Mouse (Mus musculus) myocyte (in vitro differentiated cells): ENCODE data around the gene Sptlc3. TPM values are rescaled to one million over a fixed set of nuclear protein-coding genes. Genes with fewer than 3 reads are reported as not detected.

ENCODE experiments used
- H3K27me3 ChIP-seq: one replicate; pipeline ENCODE4 v1.6.1; 2011; ENCODE audit not compliant: control insufficient read depth, insufficient read depth, insufficient read length
- H3K36me3 ChIP-seq: one replicate; pipeline ENCODE4 v1.6.1; 2011; ENCODE audit not compliant: control insufficient read depth, insufficient read depth
- H3K4me2 ChIP-seq: one replicate; pipeline ENCODE4 v1.6.1; 2011; ENCODE audit warnings: low read depth, control low read depth
- H3K4me3 ChIP-seq: one replicate; pipeline ENCODE4 v1.5.1; 2011; ENCODE audit warnings: mild to moderate bottlenecking, control low read depth, moderate library complexity
- H3K79me2 ChIP-seq: one replicate; pipeline ENCODE4 v1.6.1; 2011; ENCODE audit not compliant: control insufficient read depth, insufficient read depth
- H3ac ChIP-seq: one replicate; pipeline ENCODE4 v1.6.1; 2011; ENCODE audit not compliant: control insufficient read depth, insufficient read length
- CEBPB ChIP-seq: IDR thresholded peaks from 2 replicates; pipeline ENCODE4 v1.6.1; 2011; ENCODE audit warnings: mild to moderate bottlenecking, moderate library complexity; ENCODE audit not compliant: poor library complexity, insufficient read depth, severe bottlenecking
- E2F4 ChIP-seq: IDR thresholded peaks from one replicate; pipeline ENCODE4 v1.6.1; 2011; ENCODE audit warnings: mild to moderate bottlenecking, control low read depth, moderate library complexity; ENCODE audit not compliant: insufficient read depth
- MAX ChIP-seq: IDR thresholded peaks from one replicate; pipeline ENCODE4 v1.6.1; 2011; ENCODE audit warnings: low read depth, mild to moderate bottlenecking, control low read depth
- MYOD1 ChIP-seq, 3 experiments: IDR thresholded peaks; one replicate each; pipeline ENCODE4 v1.6.1; 2011; ENCODE audit warnings: control low read depth in 2 of 3, low read depth in 2 of 3, mild to moderate bottlenecking in 2 of 3, moderate library complexity in 1 of 3; ENCODE audit not compliant: insufficient read length in 2 of 3, control insufficient read depth in 1 of 3
- MYOG ChIP-seq, 3 experiments: IDR thresholded peaks; one replicate each; pipeline ENCODE4 v1.6.1; 2011; ENCODE audit warnings: control low read depth in 2 of 3, low read depth in 2 of 3, mild to moderate bottlenecking in 2 of 3; ENCODE audit not compliant: insufficient read length in 2 of 3, control insufficient read depth in 1 of 3, insufficient read depth in 1 of 3
- POLR2A ChIP-seq: IDR thresholded peaks from one replicate; pipeline ENCODE4 v1.6.1; 2011; ENCODE audit warnings: low read depth, mild to moderate bottlenecking, control low read depth, moderate library complexity; ENCODE audit not compliant: insufficient read length
- POLR2AphosphoS2 ChIP-seq: IDR thresholded peaks from one replicate; pipeline ENCODE4 v1.6.1; 2011; ENCODE audit warnings: low read depth, control low read depth; ENCODE audit not compliant: insufficient read length
- REST ChIP-seq: IDR thresholded peaks from one replicate; pipeline ENCODE4 v1.6.1; 2011; ENCODE audit warnings: mild to moderate bottlenecking, control low read depth, moderate library complexity; ENCODE audit not compliant: insufficient read depth, insufficient read length
- SRF ChIP-seq: IDR thresholded peaks from one replicate; pipeline ENCODE4 v1.6.1; 2011; ENCODE audit warnings: low read depth; ENCODE audit not compliant: control insufficient read depth, insufficient read length
- TCF12 ChIP-seq: IDR thresholded peaks from one replicate; pipeline ENCODE4 v1.6.1; 2011; ENCODE audit warnings: mild to moderate bottlenecking, control low read depth; ENCODE audit not compliant: poor library complexity, insufficient read depth, severe bottlenecking
- TCF3 ChIP-seq: IDR thresholded peaks from one replicate; pipeline ENCODE4 v1.6.1; 2011; ENCODE audit warnings: low read depth, control low read depth; ENCODE audit not compliant: insufficient read length
- USF1 ChIP-seq: IDR thresholded peaks from one replicate; pipeline ENCODE4 v1.6.1; 2011; ENCODE audit warnings: low read depth, mild to moderate bottlenecking, control low read depth, moderate library complexity
- polyA plus RNA-seq: library from polyadenylated mRNA; unstranded; fragments of >200 nt; fragmentation: generic; extraction: Trizol; gene quantifications from one replicate; pipeline ENCODE4 v1.2.1, GENCODE M21; 2012; ENCODE audit warnings: missing spikeins

The Sptlc3 gene
- polyA plus RNA-seq, 1 experiment: not detected

- Histone ChIP-seq H3K4me3 (no peak overlapping the region), H3K27me3 (no peaks in the 10 kb centered on the region), H3K36me3 (no peaks in the 10 kb centered on the region), H3ac (no peak overlapping the region), H3K79me2 (no peaks in the 10 kb centered on the region), H3K4me2 (no peak overlapping the region)
- no peak for TF ChIP-seq POLR2A
- TF ChIP-seq TCF12: no peak
- TF ChIP-seq REST: no peak
- TF ChIP-seq E2F4: no peak
- no peak for TF ChIP-seq POLR2AphosphoS2
- no peak for TF ChIP-seq TCF3
- TF ChIP-seq MYOD1 (IDR thresholded peaks at IDR 0.05; ENCODE audit: control insufficient read depth in 1 of 3, insufficient read length in 2 of 3, low read depth in 2 of 3): no peak
- no peak for TF ChIP-seq MAX
- no peak for TF ChIP-seq MYOG (IDR thresholded peaks at IDR 0.05; ENCODE audit: control insufficient read depth in 1 of 3, insufficient read depth in 1 of 3, insufficient read length in 2 of 3, low read depth in 2 of 3)
- TF ChIP-seq USF1: no peak
- no peak for TF ChIP-seq CEBPB
- TF ChIP-seq SRF: no peak
Observed at GRCm38 (mm10) chr2:139561966-139562505, 68.3 kb downstream of the Sptlc3 start.

- TF ChIP-seq SRF (no peak), REST (no peak)
Observed at GRCm38 (mm10) chr2:139579280-139579679, 85.6 kb downstream of the Sptlc3 start.

DNA sequence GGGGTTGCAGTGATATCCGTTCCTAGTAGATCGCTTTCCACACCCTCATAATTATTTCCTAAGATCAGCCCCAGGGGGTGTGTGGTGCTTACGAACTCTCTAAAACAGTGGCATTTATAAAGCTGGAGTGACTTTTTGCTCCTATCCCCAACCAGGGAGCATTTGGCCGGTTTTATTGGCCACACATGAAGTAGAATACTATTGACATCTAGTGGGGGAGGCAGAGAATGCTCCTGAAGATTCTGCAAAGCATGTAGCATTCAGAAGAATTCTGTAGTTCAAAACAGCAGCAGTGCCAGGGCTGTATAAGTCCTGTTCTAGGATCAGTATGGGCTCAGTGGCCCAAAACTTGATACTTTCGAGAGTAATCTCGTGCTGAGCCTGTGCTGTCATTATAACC, 89.1 kb downstream of the Sptlc3 start:
- no peak overlapping the region for H3ac ChIP-seq
- no peaks in the 10 kb centered on the region for H3K79me2 ChIP-seq
- no peak overlapping the region for H3K4me3 ChIP-seq
- TF ChIP-seq REST (no peak), MYOD1 (IDR thresholded peaks at IDR 0.05; ENCODE audit: control insufficient read depth in 1 of 3, insufficient read length in 2 of 3, low read depth in 2 of 3) (no peak), USF1 (no peak), SRF (no peak), E2F4 (no peak), MAX (no peak), CEBPB (no peak), MYOG (IDR thresholded peaks at IDR 0.05; ENCODE audit: control insufficient read depth in 1 of 3, insufficient read depth in 1 of 3, insufficient read length in 2 of 3, low read depth in 2 of 3) (no peak), TCF3 (no peak)
- H3K4me2 ChIP-seq: no peak overlapping the region
- H3K36me3 ChIP-seq: no peaks in the 10 kb centered on the region
- no peaks in the 10 kb centered on the region for H3K27me3 ChIP-seq

More at GRCm38 (mm10) chr2:139579280-139579679, 85.6 kb downstream of the Sptlc3 start:
- H3K27me3 ChIP-seq: no peaks in the 10 kb centered on the region
- no peak overlapping the region for H3K4me3 ChIP-seq
- no peaks in the 10 kb centered on the region for H3K36me3 ChIP-seq
- H3K4me2 ChIP-seq: no peak overlapping the region
- no peak overlapping the region for H3ac ChIP-seq
- H3K79me2 ChIP-seq: no peaks in the 10 kb centered on the region

DNA sequence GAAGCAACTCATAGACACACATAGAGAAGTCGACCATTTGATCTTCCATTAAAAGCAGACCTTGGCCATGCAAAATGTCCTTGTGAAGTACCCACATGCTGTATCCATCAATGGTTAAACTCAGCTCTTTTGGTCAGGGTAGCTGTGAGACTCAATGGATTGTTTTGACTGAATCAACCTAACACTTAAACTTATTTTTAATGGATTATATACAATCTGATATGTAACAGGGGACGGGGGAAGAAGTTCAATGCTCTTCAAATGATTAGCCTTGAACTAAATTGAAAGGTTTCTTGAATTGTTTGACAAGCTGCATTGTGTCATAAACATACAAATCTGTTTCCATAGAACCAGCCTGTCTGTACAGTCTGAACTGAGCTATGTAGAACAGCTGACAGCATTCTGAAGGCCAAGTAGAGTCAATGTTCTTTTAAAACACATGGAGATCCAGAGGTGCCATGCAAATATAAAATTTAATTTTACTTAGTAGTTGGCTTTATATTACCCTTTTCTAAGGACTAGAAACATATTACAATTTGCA, 94.0 kb downstream of the Sptlc3 start:
- Histone ChIP-seq H3K4me3 (no peak overlapping the region), H3ac (no peak overlapping the region), H3K27me3 (no peaks in the 10 kb centered on the region), H3K79me2 (no peaks in the 10 kb centered on the region), H3K4me2 (no peak overlapping the region), H3K36me3 (no peaks in the 10 kb centered on the region)
- TF ChIP-seq POLR2A (no peak), MYOD1 (IDR thresholded peaks at IDR 0.05; ENCODE audit: control insufficient read depth in 1 of 3, insufficient read length in 2 of 3, low read depth in 2 of 3) (no peak), MYOG (IDR thresholded peaks at IDR 0.05; ENCODE audit: control insufficient read depth in 1 of 3, insufficient read depth in 1 of 3, insufficient read length in 2 of 3, low read depth in 2 of 3) (no peak), TCF12 (no peak), TCF3 (no peak), E2F4 (no peak), SRF (no peak), REST (no peak), MAX (no peak), CEBPB (no peak), USF1 (no peak)

DNA sequence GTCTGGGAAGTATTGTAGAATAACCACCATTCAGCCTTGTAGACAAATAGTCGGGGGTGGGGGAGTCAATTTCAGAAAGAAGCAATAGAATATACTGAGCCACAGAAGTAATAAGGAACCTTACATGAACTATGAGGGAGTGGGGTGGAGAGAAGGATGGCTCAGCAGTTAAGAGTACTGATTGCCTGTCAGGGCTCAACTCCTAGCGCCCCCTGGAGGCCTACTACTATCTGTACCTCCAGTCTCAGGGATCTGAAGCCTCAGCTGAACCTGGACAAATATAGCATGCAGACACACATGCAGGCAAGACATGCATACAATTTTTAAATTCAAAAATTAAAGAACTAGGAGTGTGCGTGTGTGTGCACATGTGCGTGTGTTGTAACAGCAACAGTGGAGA, 96.2 kb downstream of the Sptlc3 start:
- no peak overlapping the region for H3K4me3 ChIP-seq
- H3K4me2 ChIP-seq: no peak overlapping the region
- H3K79me2 ChIP-seq: no peaks in the 10 kb centered on the region
- H3K27me3 ChIP-seq: no peaks in the 10 kb centered on the region
- no peaks in the 10 kb centered on the region for H3K36me3 ChIP-seq
- TF ChIP-seq MAX (no peak), MYOG (IDR thresholded peaks at IDR 0.05; ENCODE audit: control insufficient read depth in 1 of 3, insufficient read depth in 1 of 3, insufficient read length in 2 of 3, low read depth in 2 of 3) (no peak), SRF (no peak), USF1 (no peak), POLR2AphosphoS2 (no peak), MYOD1 (IDR thresholded peaks at IDR 0.05; ENCODE audit: control insufficient read depth in 1 of 3, insufficient read length in 2 of 3, low read depth in 2 of 3) (no peak), TCF12 (no peak), POLR2A (no peak), REST (no peak), E2F4 (no peak), TCF3 (no peak), CEBPB (no peak)
- no peak overlapping the region for H3ac ChIP-seq
